Mouse (Mus musculus) ES-Bruce4 (cell line): Measurements from ENCODE around the gene Paox.

Experiments
- CTCF ChIP-seq: IDR thresholded peaks from one replicate; pipeline ENCODE4 v1.8.1; 2011; ENCODE audit warnings: low read depth, low read length
- EP300 ChIP-seq: IDR thresholded peaks from 2 replicates; pipeline ENCODE4 v1.6.1; 2011; ENCODE audit warnings: low read depth, low read length; ENCODE audit not compliant: insufficient read depth
- POLR2A ChIP-seq: IDR thresholded peaks from one replicate; pipeline ENCODE4 v1.8.1; 2011; ENCODE audit warnings: low read length; ENCODE audit not compliant: insufficient read depth

- TF ChIP-seq CTCF (peak; percentile 41), POLR2A (no peak), EP300 (no peak)
Measured at GRCm38 (mm10) chr7:140082242-140082678, 33.3 kb upstream of the Paox start, which contains the start of gene Caly.
